Mouse (Mus musculus) adrenal gland, postnatal 14 days (tissue): ENCODE results near the gene E130208F15Rik. TPM values are rescaled to one million over a fixed set of nuclear protein-coding genes. Genes with fewer than 3 reads are reported as not detected.
A peak's percentile ranks its signal among the peaks of the same experiment; 100 is the strongest.

Source experiments
- DNase-seq: peaks from one replicate; pipeline ENCODE4 v3.0.0; 2021; ENCODE audit warnings: mixed read lengths
- long read RNA-seq, 2 experiments: library from polyadenylated mRNA; stranded (forward); transcript quantifications; one replicate each; pipeline ENCODE4 v2.0.0; 2021
- total RNA-seq: library from RNA; stranded (reverse); gene quantifications from 2 replicates; pipeline ENCODE4 v1.2.3, GENCODE M21; 2021

The E130208F15Rik gene
- 2.2 and 3.6 TPM in 2 replicates for total RNA-seq
- long read RNA-seq, experiment 1, partial matches to known transcripts, result 0 of 1 reads
- long read RNA-seq, experiment 1, other reads (novel, unspliced or antisense), result 0 of 1 reads
- long read RNA-seq, experiment 2, partial matches to known transcripts, result 0 of 2 reads
- long read RNA-seq, experiment 2, other reads (novel, unspliced or antisense), result 0 of 2 reads

DNA sequence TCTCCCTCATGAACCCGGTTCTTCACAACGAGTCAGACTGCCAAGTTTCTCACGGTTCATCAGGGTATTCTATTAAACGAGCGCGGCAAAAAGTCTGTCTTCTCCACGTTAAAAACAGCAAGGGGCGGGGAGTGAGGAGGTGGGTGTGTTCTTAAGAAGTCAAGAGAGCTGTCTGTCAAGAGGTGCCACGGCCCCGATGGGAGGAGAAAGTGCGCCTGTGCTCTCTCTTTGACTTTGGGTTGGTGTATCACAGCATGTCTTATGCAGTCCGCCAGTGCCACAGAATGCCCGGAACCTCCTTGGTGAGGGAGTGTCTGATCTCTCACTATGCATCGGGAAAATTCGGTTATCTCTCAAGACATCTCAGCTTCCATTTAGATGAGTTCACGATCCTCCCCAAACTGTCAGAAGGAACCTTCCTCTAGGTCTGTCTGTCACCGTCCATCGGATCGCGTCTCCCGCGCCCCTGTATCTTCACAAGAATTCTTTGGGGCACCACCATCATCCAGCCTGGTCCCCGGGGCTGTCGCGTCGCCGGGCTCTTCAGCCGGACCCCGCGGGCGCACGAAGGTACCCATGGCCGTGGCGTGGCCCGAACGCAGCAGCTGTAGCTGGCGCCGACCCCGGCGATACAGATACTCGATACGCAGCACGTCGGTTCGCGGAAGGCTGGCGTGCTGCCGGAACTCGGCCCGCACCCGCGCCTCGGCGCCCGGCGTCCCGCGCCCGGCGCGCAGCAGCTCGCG lies at the start of gene E130208F15Rik:
Gene E130208F15Rik, plus strand, starts transcription at position 202 of the 746 bp plus-strand sequence.
- DNase-seq, result peak; percentile 87

DNA sequence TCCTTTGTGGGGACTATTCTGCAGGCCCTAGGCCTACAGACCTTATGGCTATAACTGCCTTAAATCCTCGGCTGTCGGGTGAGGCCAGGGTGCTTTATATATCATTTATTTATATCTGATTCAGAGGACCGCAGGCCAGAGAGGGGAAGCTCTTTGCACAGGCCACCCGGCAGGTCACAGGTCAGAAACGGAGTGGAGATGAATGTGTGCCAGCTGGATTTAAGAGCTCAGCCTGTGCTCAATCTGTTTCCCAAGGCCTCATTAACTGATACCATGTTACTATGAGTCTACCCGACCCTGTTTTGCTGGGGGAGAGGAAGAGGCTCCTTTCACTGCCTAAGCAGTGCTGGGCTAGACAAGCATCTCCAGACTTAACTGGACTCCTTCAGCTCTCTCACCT lies 47.2 kb upstream of the E130208F15Rik start:
- no peak for DNase-seq

DNA sequence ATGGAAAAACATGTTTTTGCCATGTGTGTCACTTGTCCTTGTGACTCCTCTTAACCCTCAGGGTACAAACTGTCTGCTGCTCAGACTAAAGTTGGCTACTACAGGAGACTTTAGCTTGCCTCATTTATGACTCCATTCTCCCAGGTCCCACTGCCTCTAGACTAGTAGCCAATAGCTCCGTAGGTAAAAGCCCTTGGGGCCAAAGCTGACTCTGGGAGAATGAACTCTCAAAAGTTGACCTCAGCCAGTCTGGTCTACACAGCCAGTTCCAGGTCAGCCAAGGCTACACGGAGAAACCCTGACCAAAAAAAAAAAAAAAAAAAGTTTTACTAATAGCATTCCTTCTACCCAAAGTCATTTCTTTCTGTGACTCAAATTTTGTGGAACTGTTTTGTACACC lies 42.6 kb upstream of the E130208F15Rik start:
- peak; percentile 45 for DNase-seq

DNA sequence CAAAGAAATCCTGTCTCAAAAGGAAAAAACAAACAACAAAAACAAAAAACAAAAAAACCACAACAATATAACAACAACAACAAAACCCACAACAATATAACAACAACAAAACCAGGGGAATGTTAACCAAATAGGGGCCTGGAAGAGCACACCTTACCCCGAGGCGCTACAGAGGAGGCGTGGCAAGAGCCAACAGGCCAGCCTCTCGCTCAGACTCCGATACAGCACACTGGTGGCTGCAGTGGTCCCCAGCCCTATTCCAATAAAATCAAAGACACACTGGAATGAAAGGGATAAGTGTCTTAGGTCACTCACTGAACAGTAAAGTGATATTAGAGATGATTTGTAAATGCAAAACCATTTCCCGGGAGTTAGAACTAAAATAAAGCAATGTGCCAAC lies 42.0 kb upstream of the E130208F15Rik start:
- no peak for DNase-seq

DNA sequence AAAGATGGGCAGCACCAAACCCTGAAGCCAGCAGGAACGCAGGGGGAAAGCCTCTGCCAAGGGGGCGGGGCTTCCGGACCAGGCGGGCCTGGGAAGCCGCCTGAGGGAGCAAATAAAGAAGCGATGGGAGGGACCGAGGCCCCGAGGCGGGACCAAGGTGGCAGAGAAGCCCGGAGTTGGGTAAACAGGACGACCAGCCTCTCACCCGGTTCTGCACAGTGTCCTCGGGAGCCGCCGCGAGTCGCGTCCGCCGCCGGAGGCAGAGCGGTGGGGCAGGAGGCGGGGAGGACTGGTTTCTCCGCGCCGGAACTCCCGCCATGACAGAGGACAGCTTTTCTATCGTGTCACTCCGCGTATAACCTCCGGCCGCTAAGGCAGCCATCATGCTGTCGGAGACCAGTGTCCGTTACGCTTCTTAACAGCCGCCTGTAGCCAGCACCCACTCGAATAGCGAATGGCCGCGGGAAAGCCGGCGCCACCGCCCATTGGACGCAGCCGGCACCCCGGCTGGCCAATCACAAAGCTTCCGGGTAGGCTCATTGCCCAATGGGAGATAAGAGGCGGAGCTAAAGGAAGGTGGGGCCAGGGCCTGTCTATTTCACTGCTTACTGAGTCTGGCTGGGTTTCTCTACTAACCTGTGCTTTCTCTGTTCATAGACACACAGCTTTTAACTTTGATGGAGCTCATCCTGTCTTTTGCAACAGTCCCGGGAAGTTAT lies 41.4 kb upstream of the E130208F15Rik start, which contains the start of the genes Thap8 and Wdr62:
Gene Thap8, plus strand, starts transcription at position 144 of the 719 bp plus-strand sequence.
Gene Wdr62, minus strand, starts transcription at position 469 of the 719 bp plus-strand sequence.
- peak; percentile 95 for DNase-seq

DNA sequence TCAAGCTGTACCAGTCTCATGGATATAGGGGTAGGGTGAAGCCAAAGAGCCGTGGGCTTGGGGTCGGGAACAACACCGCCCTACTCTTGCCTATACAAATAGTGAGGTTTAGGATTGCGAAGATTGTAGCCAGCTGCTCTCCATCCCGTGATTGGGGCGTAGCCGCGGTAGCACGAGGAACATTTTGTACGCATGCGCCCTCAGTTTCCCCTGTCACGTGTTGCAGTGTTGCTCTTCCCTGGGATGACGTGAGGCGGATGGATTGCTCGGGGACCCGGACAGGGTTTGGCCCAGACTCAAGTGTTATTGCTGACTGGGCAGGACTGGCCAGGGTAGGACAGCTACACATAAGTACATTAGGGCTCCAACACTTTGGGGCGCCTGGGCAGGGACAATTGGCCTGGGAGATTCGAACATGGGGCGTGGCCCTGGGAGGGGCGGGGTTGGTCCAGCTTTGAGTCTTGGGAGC lies 40.8 kb upstream of the E130208F15Rik start:
- DNase-seq, result peak; percentile 91

DNA sequence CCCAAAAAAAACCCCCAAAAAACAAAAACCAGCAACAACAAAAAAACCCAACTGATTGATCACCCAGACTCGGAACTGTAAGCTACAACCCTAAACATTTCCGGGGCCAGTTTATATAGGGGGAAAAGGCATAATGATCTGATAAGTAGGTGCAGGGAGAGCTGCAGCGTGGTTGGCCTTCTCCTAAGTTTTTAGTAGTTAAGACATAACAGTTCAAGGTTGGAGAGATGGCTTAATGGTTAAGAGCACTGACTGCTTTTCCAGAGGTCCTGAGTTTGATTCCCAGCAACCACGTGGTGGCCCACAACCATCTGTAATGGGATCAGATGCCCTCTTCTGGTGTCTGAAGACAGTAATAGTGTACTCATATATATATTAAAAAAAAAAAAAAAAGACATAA lies 40.0 kb upstream of the E130208F15Rik start:
- DNase-seq, result no peak

DNA sequence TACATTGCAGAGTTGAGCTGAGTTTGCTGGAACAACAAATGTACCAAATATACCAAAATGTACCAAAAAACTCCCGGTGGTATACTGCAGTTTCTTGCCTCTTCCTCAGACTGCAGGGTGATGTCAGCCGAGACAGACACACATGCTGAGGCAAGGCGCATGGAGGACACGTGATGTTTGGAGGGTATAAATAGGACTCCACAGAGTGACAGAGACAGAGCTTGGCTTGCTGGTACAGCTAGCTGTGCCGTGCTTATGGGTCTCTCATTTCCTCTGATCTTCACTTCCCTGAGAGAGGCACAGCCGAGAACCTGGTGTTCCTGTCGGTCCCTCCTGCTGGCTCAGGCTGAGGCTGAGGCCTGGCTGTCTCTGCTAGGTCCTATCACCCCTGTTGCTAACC lies 38.8 kb upstream of the E130208F15Rik start:
- no peak for DNase-seq

DNA sequence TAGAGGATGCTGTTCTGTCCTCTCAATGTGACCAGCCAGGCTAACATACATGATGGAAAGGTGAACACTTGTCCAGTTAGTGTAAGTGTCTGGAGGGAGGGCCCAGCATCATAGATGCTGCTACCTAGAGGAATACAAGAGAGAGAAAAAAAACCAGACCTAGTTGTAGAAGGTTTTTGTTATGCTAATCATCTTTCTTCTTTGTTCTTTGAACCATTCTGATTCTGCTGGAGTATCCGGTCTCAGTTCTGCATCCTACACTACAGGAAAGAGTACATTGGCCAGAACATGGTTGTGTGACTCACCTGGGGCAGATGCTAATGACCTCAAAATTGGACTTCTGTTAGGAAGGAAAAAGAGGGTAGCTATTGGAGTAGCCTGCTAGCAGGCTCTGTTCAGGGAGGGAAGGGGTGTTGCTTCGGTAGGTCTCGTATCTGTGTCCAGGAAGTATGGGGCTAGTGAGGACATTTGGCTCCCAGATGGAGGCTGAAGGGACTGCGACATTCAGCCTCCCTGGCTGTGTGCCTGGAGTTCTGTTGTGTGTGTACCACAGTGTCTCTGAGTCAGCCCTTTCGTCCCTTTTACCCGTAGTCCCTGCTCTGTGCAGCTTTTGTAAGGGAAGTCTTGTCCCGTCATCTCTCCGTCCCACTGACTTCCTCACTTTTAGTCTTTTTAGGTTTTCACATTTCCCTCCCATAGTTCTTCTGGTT lies 34.7 kb upstream of the E130208F15Rik start:
- peak; percentile 70 for DNase-seq

DNA sequence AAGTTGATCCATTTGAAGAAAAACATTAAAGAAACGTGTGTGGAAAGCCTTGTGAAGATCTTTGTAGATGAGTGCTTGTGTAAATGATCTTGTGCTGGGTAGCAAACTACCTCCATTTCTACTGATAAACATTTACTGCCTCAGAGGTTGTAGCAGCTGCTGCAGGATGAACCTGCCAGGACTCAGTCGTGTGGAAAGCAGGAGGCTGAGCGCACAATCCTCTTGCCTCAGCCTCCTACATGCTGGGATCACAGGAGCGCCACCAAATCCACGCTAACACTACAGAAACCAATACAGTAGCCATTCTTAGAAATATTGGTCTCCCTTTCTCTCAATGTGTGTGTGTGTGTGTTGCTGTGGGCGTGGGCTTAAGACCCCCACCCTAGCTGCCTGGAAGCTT lies 33.5 kb upstream of the E130208F15Rik start:
- DNase-seq, result no peak

DNA sequence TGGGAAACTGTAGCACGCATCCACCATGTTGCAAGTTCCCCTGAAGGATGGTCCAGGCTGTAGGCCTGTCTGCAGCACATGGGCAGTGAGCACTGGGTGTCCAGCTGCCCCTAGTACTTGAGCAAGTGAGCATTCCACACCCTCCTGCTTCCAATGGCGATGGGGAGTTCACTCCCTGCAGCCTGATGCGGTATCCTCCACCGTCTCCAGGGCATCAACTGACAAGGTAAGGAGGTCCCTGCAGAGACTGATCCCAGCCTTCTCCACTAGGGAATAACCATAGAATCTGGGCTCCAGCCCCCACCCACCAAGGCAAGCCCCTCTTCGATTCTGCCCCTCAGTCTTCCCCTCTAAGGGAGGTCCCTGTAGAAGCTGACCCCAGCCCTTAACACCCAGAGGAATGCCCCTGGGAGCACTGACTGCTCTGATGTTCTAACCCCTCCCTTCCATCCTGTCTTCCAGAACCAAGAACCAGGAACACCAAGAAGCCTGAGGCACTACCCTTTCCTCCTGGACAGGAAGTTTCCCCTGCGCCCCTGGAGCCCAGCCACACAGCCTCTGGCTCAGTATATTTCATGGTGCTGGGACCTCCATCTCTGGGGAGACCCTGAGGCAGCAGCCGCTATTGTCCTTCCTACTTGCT lies 32.3 kb upstream of the E130208F15Rik start:
- DNase-seq, result no peak

DNA sequence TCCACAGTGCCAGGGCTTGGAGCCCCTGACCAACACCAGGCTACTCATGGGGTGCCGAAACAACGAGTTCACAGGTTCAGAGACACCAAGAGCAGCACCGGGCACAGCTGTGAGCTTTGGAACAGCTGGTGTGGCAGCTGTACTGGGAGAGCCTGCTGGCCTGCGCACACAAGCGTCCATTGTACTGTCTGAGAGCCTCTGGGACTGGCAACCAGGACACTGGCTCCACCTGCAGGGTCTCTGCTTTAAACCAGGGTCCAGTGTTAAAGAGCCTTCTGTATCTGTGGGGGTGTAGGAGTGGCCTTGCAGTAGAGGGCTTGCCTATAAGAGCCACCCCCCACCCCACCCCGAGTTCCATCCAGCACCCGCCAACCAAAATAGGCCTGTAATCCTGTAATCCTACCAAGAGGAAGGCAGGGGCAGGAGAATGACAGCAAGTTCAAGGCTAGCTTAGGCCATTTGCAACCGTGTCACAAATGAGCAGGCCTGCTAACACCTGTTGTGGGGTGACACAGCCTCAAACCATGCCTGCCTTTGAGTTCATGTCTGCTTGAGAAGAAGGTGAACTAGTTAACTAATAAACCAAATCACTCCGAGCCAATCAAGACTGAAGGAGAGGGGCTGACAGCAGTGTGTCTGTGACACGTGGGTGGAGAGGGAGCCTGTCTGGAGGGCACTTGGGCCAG lies 31.7 kb upstream of the E130208F15Rik start:
- no peak for DNase-seq

DNA sequence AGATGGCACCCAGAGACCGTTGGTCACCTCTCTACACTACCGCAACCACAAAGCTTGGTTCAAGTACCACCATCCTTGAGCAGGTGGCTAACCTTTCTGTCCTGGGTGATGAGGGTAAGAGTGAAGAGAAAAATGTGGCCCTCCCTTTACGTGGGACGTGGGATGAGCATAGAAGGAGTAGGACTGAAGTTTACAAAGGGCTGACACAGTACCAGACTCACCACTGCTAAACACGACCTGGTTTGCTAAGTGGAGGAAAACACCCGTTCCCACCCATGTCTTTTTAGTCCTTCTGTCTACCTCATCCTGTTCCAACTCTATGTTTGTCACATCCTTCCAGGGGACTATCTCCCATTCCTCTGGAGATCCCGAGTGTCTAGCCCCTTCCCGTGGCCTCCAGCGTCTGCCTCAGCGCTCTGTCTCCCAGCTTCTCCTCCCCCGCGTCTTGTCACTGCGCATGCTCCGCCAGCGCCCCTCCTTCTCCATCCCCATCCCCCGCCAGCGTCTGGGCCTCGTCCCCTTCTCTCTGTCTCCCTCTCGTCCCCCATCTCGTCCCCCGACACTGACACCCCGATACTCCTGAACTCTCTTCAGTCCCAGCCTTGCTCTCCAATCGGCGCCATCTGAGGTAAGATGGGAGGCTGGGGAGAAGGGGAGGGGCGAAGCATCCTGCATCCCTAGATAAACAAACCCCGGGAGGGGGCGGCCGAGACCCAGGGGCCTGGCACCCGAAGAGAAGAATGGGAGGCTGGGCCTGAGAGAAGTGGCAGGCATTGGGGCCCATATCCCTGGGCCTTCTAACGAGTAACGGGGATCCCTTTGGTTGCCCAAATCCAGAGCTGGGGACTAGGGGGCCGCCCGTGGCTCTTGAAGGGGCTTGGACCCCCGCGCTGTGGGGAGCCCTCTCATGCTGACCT lies 30.1 kb upstream of the E130208F15Rik start, which contains the start of gene Clip3:
Gene Clip3, plus strand, starts transcription at position 514 of the 917 bp plus-strand sequence.
- peak; percentile 76 for DNase-seq

DNA sequence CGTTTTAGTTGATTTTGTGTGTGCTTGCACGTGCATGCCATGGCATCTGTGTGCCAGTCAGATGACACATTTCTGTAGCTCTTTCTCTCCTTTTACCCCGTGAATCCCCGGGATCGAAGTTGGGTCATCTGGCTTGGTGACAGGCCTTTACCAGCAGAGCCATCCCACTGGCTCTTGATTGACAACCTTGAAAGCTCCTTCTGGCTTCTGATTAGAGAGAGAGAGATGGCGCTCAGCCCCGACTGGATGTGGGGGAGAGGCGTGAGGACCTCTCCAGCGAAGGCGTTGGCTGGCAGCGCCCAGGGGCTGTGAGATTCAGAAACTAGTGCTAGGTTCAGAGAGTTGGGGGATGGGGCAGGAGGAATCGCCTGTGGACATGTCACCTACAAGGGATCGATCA lies 27.7 kb upstream of the E130208F15Rik start:
- DNase-seq, result no peak

DNA sequence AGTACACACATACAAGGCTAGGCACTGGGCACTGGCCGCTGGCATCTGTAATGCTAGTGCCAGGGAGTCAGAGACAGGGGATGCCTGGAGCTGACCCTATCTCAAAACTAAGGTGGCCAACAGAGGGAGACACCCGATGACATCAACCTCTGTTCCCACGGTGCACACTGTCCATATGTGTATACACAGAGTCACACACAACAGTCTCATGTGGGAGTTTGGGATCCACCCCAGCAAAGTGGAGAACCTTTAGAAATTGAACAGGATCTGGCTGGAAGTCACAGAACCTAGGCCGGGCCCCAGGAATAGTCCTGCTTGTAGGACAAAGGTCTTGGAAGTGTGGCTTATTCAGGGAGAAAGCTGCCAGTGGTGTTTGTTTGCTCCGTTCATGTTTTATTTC lies 27.2 kb upstream of the E130208F15Rik start:
- DNase-seq, result no peak

DNA sequence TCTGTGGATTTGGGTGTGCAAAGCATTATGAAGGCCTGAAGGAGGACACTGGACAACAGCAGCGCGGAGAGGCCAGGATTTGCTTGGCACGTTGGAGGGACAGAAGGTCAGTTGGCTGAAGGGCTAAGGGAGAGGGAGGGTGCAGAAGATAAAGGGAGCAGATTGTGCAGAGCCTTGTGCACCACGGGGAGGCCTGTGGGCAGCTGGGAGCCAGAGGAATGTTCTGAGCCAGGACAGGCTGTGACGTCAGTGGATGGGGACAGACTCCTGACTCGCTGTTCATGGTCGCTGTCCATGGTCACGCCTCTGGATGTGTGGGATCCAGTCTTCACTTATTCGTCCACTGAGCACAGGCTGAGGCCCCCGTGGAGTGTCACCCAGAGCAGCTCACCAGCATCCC lies 26.4 kb upstream of the E130208F15Rik start:
- peak; percentile 89 for DNase-seq

DNA sequence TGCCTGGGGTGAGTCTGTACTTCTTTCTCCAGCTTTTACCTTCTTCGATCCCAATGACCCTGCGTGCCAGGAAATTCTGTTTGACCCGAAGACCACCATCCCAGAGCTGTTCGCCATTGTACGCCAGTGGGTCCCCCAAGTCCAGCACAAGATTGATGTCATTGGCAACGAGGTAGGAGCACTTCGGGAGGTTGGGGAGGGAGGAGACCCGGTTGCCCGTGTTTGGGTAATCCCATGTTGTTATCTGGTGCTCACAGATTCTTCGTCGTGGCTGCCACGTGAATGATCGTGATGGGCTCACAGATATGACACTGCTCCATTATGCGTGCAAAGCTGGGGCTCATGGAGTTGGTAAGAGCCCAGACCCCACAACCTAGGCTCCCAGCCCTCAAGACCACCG lies 24.7 kb upstream of the E130208F15Rik start:
- DNase-seq, result no peak

DNA sequence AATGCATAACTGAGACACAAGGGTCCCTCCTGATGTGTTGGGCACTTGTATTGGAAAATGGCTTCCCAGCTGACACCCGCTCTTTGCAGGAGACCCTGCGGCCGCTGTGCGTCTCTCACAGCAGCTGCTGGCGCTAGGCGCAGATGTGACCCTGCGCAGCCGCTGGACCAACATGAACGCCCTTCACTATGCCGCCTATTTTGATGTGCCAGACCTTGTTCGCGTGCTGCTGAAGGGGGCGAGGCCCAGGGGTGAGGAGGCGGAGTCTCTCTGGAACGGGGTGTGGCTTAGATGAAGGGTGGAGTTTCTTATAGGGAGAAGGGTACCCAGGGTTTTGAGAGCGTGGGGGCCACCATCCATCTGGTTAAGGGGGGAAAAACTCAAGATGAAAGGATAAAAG lies 24.3 kb upstream of the E130208F15Rik start:
- DNase-seq, result no peak

DNA sequence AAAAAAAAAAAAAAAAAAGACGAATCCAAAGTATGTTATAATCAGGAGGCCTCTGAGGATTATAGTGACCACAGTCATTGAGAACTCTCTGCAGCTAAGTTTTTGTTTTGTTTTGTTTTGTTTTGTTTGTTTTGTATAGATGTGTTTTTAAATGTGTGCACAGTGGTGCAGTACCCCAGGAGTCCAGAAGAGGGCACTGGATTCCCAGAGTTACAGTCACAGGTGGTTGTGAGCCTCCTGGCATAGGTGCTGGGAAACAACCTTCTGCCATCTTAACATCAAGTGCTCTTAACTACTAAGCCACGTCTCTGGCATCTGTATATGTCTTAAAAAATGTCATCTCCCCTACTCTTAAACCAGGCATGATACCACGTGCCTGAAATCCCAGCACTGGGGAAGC lies 20.6 kb upstream of the E130208F15Rik start:
- DNase-seq, result no peak
